ENCODE assay signal across 10 mouse cellular contexts in genomic region chr4:122887336-122887735, GRCm38 (mm10). TPM values are rescaled to one million over a fixed set of nuclear protein-coding genes. Genes with fewer than 3 reads are reported as not detected.
A peak's percentile ranks its signal among the peaks of the same experiment; 100 is the strongest.
DNase-seq lines count a peak whose midpoint lies in the region; ATAC-seq and TF ChIP-seq lines count a peak whose summit lies in the region.
"Had no signal": no experiment of that assay in that cellular context is flagged by ENCODE, and none has a peak within 500 bp of the region (broad histone marks: within the 10 kb centered on the region; RNA-seq: fewer than 3 reads in every experiment).

No protein-coding gene starts in this region.

- peaks cover under 1% of the 10 kb centered on the region for H3K36me3 ChIP-seq in erythroblast, embryonic 14.5 days (ENCODE audit: control insufficient read depth)
- H3K36me3 ChIP-seq in spleen, adult 2 months (ENCODE audit: control insufficient read depth, insufficient read depth, low read length): no peaks in the 10 kb centered on the region
- H3K36me3 ChIP-seq in liver, embryonic 14.5 days (replicated peaks; ENCODE audit: control insufficient read depth, insufficient read depth, low read depth): no peaks in the 10 kb centered on the region

- no peaks in the 10 kb centered on the region for H3K27me3 ChIP-seq in erythroblast, embryonic 14.5 days (ENCODE audit: control insufficient read depth)
- H3K27me3 ChIP-seq in spleen, adult 2 months (ENCODE audit: control insufficient read depth, insufficient read depth, low read length): no peaks in the 10 kb centered on the region
- H3K27me3 ChIP-seq in liver, embryonic 14.5 days (ENCODE audit: control insufficient read depth, insufficient read depth, low read length): no peaks in the 10 kb centered on the region

- TF ChIP-seq EP300 in liver, embryonic 14.5 days (IDR thresholded peaks at IDR 0.05; ENCODE audit: low read depth): no peak

- H3K4me1 ChIP-seq in erythroblast, embryonic 14.5 days (ENCODE audit: control insufficient read depth): peaks cover 47% of the 10 kb centered on the region
- peaks cover 14% of the 10 kb centered on the region for H3K4me1 ChIP-seq in spleen, adult 2 months (ENCODE audit: control insufficient read depth, insufficient read depth, insufficient read length)
- peaks cover 24 to 28% of the 10 kb centered on the region in 2 experiments for H3K4me1 ChIP-seq in liver, embryonic 14.5 days (replicated peaks; ENCODE audit: control insufficient read depth in 2 of 2, insufficient read depth in 2 of 2, low read length in 1 of 2)

- TF ChIP-seq POLR2A in spleen, adult 2 months (IDR thresholded peaks at IDR 0.05; ENCODE audit: low read depth, low read length): no peak

- peak overlapping the region; percentile 99 for H3K27ac ChIP-seq in spleen, adult 2 months (ENCODE audit: insufficient read depth, low read length)
- H3K27ac ChIP-seq in liver, embryonic 14.5 days: peak overlapping the region; percentile 99; the same call in 1 of the 2 replicates

- ATAC-seq in erythroblast, adult 5-6 weeks (replicated peaks; ENCODE audit: low FRiP score, poor library complexity, severe bottlenecking): no peak
- ATAC-seq in liver, embryonic 14.5 days (ENCODE audit: insufficient read depth): no peak

- WGBS in spleen, adult 2 months: 87% methylated on average over 2 of the region's 2 CpGs
- 60% methylated on average over 2 of the region's 2 CpGs for WGBS in liver, embryonic 14.5 days (ENCODE audit: insufficient replicate concordance)

- peak overlapping the region; percentile 100 for H3K4me2 ChIP-seq in liver, embryonic 14.5 days (ENCODE audit: low read depth)

- TF ChIP-seq CTCF in spleen, adult 2 months (IDR thresholded peaks at IDR 0.05; ENCODE audit: extremely low read depth, insufficient read depth, insufficient read length, insufficient replicate concordance): no peak
- TF ChIP-seq CTCF in liver, embryonic 14.5 days (IDR thresholded peaks at IDR 0.05; ENCODE audit: low read depth): no peak

- peak overlapping the region; percentile 68 for H3K4me3 ChIP-seq in erythroblast, embryonic 14.5 days (replicated peaks)
- no peak overlapping the region; the same call in 1 of the 2 replicates for H3K4me3 ChIP-seq in spleen, adult 2 months (ENCODE audit: extremely low read depth, insufficient read depth, insufficient read length)
- H3K4me3 ChIP-seq in liver, embryonic 14.5 days (ENCODE audit: insufficient read depth in 1 of 2, low read depth in 2 of 2, low read length in 2 of 2): peak overlapping the region in 1 of 2 experiments; percentile 89; a peak in 2 of 4 replicates

- no peaks in the 10 kb centered on the region for H3K9me3 ChIP-seq in erythroblast, embryonic 14.5 days (ENCODE audit: control insufficient read depth, low read length)
- H3K9me3 ChIP-seq in liver, embryonic 14.5 days (ENCODE audit: control insufficient read depth, low read length): no peaks in the 10 kb centered on the region

- DNase-seq in spleen, adult 2 months (ENCODE audit: low read depth in 1 of 2, low spot score in 2 of 2): no peak
- no peak for DNase-seq in spleen, adult 12 weeks (ENCODE audit: low spot score)
- DNase-seq in liver, embryonic 14.5 days (ENCODE audit: low read depth in 3 of 3, low spot score in 3 of 3): no peak
- no peak for DNase-seq in c-Kit-positive CD71-positive TER-119-positive erythroid progenitor cells, embryonic 14.5 days (ENCODE audit: low spot score)
- DNase-seq in cerebellum, postnatal 4 days (ENCODE audit: low spot score in 2 of 2): no peak
- no peak for DNase-seq in gastrocnemius, postnatal 25 days
- DNase-seq: adrenal gland, postnatal 36 days; gastrocnemius, postnatal 36 days had no signal

- H3K9ac ChIP-seq in liver, embryonic 14.5 days (replicated peaks): no peak overlapping the region

RNA-seq across cellular contexts. Expression of gene Cap1, which starts 1.5 kb away (rescaled TPM):
- 0.52 and 0.64 TPM in 2 replicates for polyA plus RNA-seq in erythroblast, embryonic 14.5 days (2012)
- 77.8 and 106 TPM in 2 replicates for total RNA-seq in erythroblast, adult 5-6 weeks (2015; ENCODE audit: low replicate concordance)
- total RNA-seq in erythroblast, adult 5-6 weeks (2017; ENCODE audit: low replicate concordance): 76.8 and 86.9 TPM in 2 replicates
- polyA plus RNA-seq in spleen, adult 2 months (2012; rRNA removed): 108 and 116 TPM in 2 replicates
- polyA plus RNA-seq in liver, embryonic 14.5 days (2012; rRNA removed): 24.2 and 28.3 TPM in 2 replicates
- 26.8 and 27.3 TPM in 2 replicates for polyA plus RNA-seq in liver, embryonic 14.5 days (2014; fragmentation: Nextera tagmentation; extraction: Ambion mirVana)
- 10 to 100 TPM; 20.5 to 24.6 TPM for total RNA-seq in gastrocnemius, postnatal 25 days (2021)

RNA-seq across cellular contexts. Expression of gene Ppt1, which starts 51.3 kb away (rescaled TPM):
- 0.14 and 0.17 TPM in 2 replicates for polyA plus RNA-seq in erythroblast, embryonic 14.5 days (2012)
- total RNA-seq in erythroblast, adult 5-6 weeks (2015; ENCODE audit: low replicate concordance): 33.6 and 48.4 TPM in 2 replicates
- total RNA-seq in erythroblast, adult 5-6 weeks (2017; ENCODE audit: low replicate concordance): 12.9 and 14.9 TPM in 2 replicates
- 31.6 and 44.3 TPM in 2 replicates for polyA plus RNA-seq in spleen, adult 2 months (2012; rRNA removed)
- polyA plus RNA-seq in liver, embryonic 14.5 days (2012; rRNA removed): 6.9 and 10.4 TPM in 2 replicates
- 17.6 and 17.9 TPM in 2 replicates for polyA plus RNA-seq in liver, embryonic 14.5 days (2014; fragmentation: Nextera tagmentation; extraction: Ambion mirVana)
- 10 to 100 TPM in 1 of 2 experiments, 1 to 10 TPM in 1; 9.5 to 10.5 TPM for total RNA-seq in gastrocnemius, postnatal 25 days (2021)

Comparison
In these comparisons a context has a peak if more than half of its experiments do, and no peak if none do; other contexts are left out.
1. RNA of gene Cap1, which starts 1.5 kb away (polyA plus RNA-seq): 108 to 116 TPM in spleen, adult 2 months and 24.2 to 28.3 TPM in liver, embryonic 14.5 days; 0.52 to 0.64 TPM in erythroblast, embryonic 14.5 days; every median in the first group is over 10 times any median in the second.